Mouse (Mus musculus) lung, embryonic 15.5 days (tissue): ENCODE data around the gene Pacrg. TPM values are rescaled to one million over a fixed set of nuclear protein-coding genes. Genes with fewer than 3 reads are reported as not detected.

Experiments used
- ATAC-seq: fragments of 200-750 bp; cut with Nextera tagmentation; 2 replicates; pipeline ENCODE4 v1.8.0; 2017; ENCODE audit warnings: moderate number of reproducible peaks, borderline replicate concordance; ENCODE audit not compliant: low FRiP score, low TSS enrichment; ENCODE audit errors: extremely low read depth
- H3K27ac ChIP-seq: fragments of 300-500 bp; sonication (generic); 2 replicates; pipeline ENCODE4 v1.5.1; 2015; ENCODE audit warnings: moderate library complexity, mild to moderate bottlenecking, inconsistent platforms
- H3K27me3 ChIP-seq: fragments of 300-500 bp; sonication (generic); 2 replicates; pipeline ENCODE4 v1.6.1; 2015; ENCODE audit warnings: inconsistent platforms
- H3K36me3 ChIP-seq: fragments of 300-500 bp; sonication (generic); 2 replicates; pipeline ENCODE4 v1.6.1; 2015; ENCODE audit warnings: inconsistent platforms
- H3K4me1 ChIP-seq: fragments of 300-500 bp; sonication (generic); 2 replicates; pipeline ENCODE4 v1.6.1; 2015; ENCODE audit warnings: inconsistent platforms
- H3K4me2 ChIP-seq: fragments of 300-500 bp; sonication (generic); 2 replicates; pipeline ENCODE4 v1.6.1; 2015; ENCODE audit warnings: inconsistent platforms, mild to moderate bottlenecking, moderate library complexity
- H3K4me3 ChIP-seq: fragments of 300-500 bp; sonication (generic); 2 replicates; pipeline ENCODE4 v1.5.1; 2015; ENCODE audit warnings: mild to moderate bottlenecking, inconsistent platforms
- H3K9ac ChIP-seq: fragments of 300-500 bp; sonication (generic); 2 replicates; pipeline ENCODE4 v1.6.1; 2015; ENCODE audit warnings: inconsistent platforms
- H3K9me3 ChIP-seq: fragments of 300-500 bp; sonication (generic); 2 replicates; pipeline ENCODE4 v1.6.1; 2016; ENCODE audit warnings: inconsistent platforms
- WGBS: fragments of 180-500 bp; shearing (Covaris S2); methylation state at CpG from one replicate; pipeline ENCODE4 v1.1.7; 2015; 5-methylcytosine and 5-hydroxymethylcytosine counted together
- polyA plus RNA-seq: library from polyadenylated mRNA; unstranded; fragments of >200 nt; fragmentation: Nextera tagmentation; extraction: Ambion mirVana; gene quantifications from 2 replicates; pipeline ENCODE4 v1.2.1, GENCODE M21; 2015

Pacrg gene
- polyA plus RNA-seq, 1 experiment from 2014 or later = 2.7 TPM

DNA sequence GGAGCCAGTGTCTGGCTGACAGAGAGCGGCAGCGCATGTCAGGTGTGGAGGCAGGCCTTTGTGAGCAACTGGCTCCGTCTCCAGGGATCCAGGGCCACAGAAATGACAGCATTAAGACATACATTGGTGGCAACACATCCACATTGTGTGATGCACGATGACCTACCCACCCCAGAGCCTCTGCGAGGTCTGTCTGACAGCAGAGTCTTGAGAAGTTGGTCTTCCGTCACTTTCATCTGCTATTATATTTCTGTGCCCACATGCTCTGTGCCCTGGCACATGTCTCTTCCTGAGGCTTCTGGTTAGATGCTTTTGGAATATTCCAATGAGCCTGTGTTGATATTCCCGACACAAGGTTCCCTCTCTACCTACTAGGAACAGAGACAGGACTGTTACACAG lies 224.5 kb downstream of the Pacrg start:
- Histone ChIP-seq H3K4me2 (no peak overlapping the region), H3K27ac (no peak overlapping the region), H3K9me3 (no peaks in the 10 kb centered on the region), H3K27me3 (no peaks in the 10 kb centered on the region), H3K4me3 (no peak overlapping the region), H3K9ac (no peak overlapping the region), H3K36me3 (no peaks in the 10 kb centered on the region), H3K4me1 (no peaks in the 10 kb centered on the region)
- no peak; the same call in 1 of the 2 replicates for ATAC-seq
- 89% methylated on average over 7 of the region's 7 CpGs for WGBS

DNA sequence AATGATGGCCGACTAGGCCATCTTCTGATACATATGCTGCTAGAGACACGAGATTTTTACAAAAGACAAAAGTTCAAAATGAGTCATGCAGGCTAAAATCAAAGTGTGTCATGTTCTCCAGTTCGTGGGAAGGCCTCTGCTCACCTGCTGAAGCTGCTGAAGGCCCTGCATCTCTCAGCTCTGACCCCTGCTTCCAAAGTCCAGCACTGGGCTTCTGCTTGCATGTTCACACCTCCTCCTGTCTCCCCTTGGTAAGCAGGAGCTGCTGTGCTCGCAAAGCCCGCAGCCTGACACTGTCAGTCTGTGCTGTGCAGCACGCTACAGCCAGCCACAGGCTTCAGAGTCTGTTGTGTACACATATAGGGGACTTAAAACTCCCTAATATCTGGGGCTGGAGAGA lies 225.4 kb downstream of the Pacrg start:
- 65% methylated on average over 6 of the region's 6 CpGs for WGBS
- no peak overlapping the region for H3K9ac ChIP-seq
- H3K4me1 ChIP-seq = no peaks in the 10 kb centered on the region
- H3K4me3 ChIP-seq = no peak overlapping the region
- no peaks in the 10 kb centered on the region for H3K9me3 ChIP-seq
- H3K27me3 ChIP-seq = no peaks in the 10 kb centered on the region
- no peak overlapping the region for H3K27ac ChIP-seq
- no peaks in the 10 kb centered on the region for H3K36me3 ChIP-seq
- no peak for ATAC-seq
- H3K4me2 ChIP-seq = no peak overlapping the region

DNA sequence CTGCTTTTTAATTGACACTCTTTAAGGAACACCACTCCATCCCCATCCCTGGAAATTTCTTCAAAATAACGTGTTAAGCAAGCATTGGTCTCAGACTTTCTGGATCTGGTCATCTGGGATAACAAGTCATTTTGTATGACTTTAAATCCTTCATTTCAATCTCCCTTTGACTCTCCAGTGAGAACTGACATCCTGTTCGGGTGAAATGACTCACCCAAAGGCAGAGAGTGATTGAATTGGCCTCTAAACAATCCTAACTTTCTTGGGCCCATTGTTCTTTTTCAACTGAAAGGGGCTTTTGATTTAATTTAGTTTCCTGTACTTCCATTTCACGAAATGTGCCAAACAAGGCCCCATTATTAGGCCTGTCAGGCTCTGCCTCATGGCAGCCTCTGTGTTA lies 228.5 kb downstream of the Pacrg start:
- Histone ChIP-seq H3K4me2 (no peak overlapping the region), H3K36me3 (no peaks in the 10 kb centered on the region), H3K9ac (no peak overlapping the region), H3K27me3 (no peaks in the 10 kb centered on the region), H3K4me1 (no peaks in the 10 kb centered on the region), H3K9me3 (no peaks in the 10 kb centered on the region), H3K4me3 (no peak overlapping the region), H3K27ac (no peak overlapping the region)
- WGBS = 43% methylated on average over 3 of the region's 3 CpGs
- ATAC-seq = no peak

DNA sequence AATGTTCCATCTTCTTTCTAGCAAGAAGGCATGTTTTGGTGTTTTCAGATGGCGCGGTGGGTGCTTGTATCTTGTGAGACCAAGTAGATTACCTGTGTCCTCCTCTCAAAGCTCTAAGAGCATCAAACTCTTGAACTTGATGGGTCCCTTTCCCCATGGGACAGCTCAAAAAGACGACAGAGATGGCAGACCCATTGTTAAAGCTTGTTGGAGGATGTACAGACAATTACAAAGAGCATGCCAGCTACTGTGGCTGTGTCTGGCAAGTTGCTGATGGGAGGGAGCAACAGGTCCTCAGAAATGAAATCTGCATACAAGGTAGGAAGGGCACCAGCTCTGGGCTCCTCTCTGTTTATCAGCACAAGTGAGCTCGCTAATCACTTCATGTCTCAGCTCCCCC lies 232.0 kb downstream of the Pacrg start:
- H3K36me3 ChIP-seq = no peaks in the 10 kb centered on the region
- no peaks in the 10 kb centered on the region for H3K4me1 ChIP-seq
- H3K9me3 ChIP-seq = no peaks in the 10 kb centered on the region
- 75% methylated on average over 4 of the region's 4 CpGs for WGBS
- ATAC-seq = no peak
- H3K27me3 ChIP-seq = no peaks in the 10 kb centered on the region
- no peak overlapping the region for H3K27ac ChIP-seq
- no peak overlapping the region for H3K4me3 ChIP-seq
- H3K4me2 ChIP-seq = no peak overlapping the region
- no peak overlapping the region for H3K9ac ChIP-seq

DNA sequence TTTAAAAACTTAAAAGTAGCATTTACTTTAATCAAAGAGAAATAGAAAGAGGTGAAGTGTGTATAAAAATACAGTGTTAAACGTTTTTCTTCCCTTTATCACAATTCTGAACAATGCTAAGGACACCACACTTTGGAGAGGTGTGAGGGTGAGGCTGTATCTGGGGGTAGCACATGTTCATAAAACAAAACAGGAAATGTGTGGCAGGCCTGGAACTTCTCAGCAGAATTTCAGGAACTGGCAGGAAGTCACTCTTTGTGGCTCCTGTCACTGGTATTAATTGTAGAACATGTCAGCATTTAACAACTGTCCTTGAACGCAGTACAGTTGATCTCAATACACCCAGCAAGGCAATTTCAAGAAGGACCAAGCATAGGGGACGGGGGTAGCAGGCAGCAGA lies 234.0 kb downstream of the Pacrg start:
- Histone ChIP-seq H3K9ac (no peak overlapping the region), H3K27me3 (no peaks in the 10 kb centered on the region), H3K9me3 (no peaks in the 10 kb centered on the region), H3K4me3 (no peak overlapping the region), H3K4me1 (no peaks in the 10 kb centered on the region), H3K36me3 (no peaks in the 10 kb centered on the region), H3K27ac (no peak overlapping the region), H3K4me2 (no peak overlapping the region)
- WGBS = 46% methylated on average over 3 of the region's 3 CpGs
- ATAC-seq = no peak

DNA sequence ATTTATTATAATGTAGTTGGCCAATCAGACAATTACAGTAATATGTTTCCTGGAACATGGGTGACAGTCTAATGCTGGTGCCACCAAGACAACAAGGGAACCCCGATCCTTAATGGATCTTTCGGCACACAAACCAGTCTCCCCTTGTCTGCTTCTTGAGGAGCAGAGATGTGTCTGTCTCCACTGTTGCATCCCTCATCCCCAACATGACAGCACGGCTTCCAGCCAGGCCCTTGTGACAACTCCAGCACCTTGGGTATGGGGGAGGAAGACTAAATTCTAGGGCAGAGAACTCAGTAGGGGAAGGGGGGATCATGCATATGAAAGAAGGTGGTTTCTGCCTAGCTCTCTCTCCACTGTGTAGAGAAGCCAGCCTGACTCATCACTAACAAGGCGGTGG lies 242.4 kb downstream of the Pacrg start:
- Histone ChIP-seq H3K4me2 (no peak overlapping the region), H3K27ac (no peak overlapping the region), H3K9me3 (no peaks in the 10 kb centered on the region), H3K4me1 (no peaks in the 10 kb centered on the region), H3K36me3 (no peaks in the 10 kb centered on the region), H3K9ac (no peak overlapping the region), H3K4me3 (no peak overlapping the region), H3K27me3 (no peaks in the 10 kb centered on the region)
- ATAC-seq = no peak
- WGBS = 86% methylated on average over 4 of the region's 4 CpGs

DNA sequence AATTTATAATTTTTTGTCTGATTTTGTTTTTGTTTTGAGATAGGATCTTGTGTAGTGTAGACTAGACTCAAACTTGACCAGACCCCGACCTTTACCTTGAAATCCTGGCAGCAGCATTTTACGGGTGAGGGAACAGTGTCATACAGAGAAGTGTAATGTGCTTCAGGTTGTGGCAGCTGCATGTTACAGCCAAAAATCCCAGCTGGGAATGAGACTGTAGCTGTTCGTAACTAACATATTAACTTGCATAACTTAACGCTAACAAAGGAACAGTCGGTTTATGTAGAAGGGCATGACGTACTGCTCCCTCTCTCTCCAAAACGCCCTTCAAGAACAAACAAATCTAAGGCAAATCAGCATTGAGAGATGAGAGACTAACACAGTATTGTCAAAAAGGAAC lies 250.5 kb downstream of the Pacrg start:
- H3K4me3 ChIP-seq = no peak overlapping the region
- H3K4me2 ChIP-seq = no peak overlapping the region
- no peak overlapping the region for H3K9ac ChIP-seq
- H3K4me1 ChIP-seq = no peaks in the 10 kb centered on the region
- no peak for ATAC-seq
- no peaks in the 10 kb centered on the region for H3K27me3 ChIP-seq
- H3K27ac ChIP-seq = no peak overlapping the region
- H3K9me3 ChIP-seq = no peaks in the 10 kb centered on the region
- H3K36me3 ChIP-seq = no peaks in the 10 kb centered on the region
- WGBS = 46% methylated on average over 7 of the region's 7 CpGs

DNA sequence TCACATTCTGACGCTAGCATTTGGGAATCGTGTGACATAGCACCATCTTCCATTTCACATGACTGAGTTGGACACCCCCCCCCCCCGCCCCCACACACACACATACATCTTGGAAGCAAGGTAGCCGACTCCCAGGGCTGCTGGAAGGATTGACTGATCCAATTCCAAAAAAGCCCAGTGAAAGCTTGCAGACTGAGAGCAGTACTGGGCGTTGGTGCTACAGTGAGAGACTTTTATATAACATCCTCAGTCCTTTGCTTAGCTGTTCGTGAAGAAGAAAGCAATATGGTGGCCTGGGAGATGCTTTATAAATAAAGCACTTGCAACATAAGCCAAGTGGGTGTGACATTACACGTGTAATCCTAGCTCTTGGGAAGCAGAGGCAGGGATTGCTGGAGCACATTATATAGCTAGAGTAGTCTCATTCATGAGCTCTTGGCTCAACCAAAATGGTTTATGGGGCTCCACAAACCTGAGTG lies 251.2 kb downstream of the Pacrg start:
- Histone ChIP-seq H3K9ac (no peak overlapping the region), H3K27ac (no peak overlapping the region), H3K27me3 (no peaks in the 10 kb centered on the region), H3K36me3 (no peaks in the 10 kb centered on the region), H3K4me3 (no peak overlapping the region), H3K9me3 (no peaks in the 10 kb centered on the region), H3K4me1 (no peaks in the 10 kb centered on the region), H3K4me2 (no peak overlapping the region)
- no peak for ATAC-seq
- 77% methylated on average over 7 of the region's 7 CpGs for WGBS

DNA sequence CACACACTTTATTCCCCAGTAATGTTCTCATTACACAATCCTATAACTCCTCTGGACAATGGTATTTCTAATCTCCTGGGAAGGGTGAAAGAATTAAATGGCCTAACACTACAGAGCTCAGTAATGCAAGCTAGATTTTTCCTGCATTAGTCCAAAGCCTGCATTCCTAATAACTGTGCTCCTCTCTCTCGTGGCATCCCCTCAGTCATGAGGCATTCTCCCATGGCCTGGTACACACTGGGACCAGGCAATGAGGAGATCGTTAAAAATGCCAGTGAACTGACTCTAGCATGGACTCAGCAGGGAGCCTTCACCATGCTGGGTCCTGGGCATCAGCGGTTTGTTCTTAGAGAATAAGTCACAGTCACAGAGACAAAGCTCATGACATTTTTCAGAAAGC lies 256.8 kb downstream of the Pacrg start:
- no peaks in the 10 kb centered on the region for H3K36me3 ChIP-seq
- H3K4me2 ChIP-seq = no peak overlapping the region
- H3K4me1 ChIP-seq = no peaks in the 10 kb centered on the region
- no peak overlapping the region for H3K27ac ChIP-seq
- H3K4me3 ChIP-seq = no peak overlapping the region
- H3K9me3 ChIP-seq = no peaks in the 10 kb centered on the region
- H3K27me3 ChIP-seq = no peaks in the 10 kb centered on the region
- ATAC-seq = no peak
- no peak overlapping the region for H3K9ac ChIP-seq
- 70% methylated on average over 3 of the region's 3 CpGs for WGBS

DNA sequence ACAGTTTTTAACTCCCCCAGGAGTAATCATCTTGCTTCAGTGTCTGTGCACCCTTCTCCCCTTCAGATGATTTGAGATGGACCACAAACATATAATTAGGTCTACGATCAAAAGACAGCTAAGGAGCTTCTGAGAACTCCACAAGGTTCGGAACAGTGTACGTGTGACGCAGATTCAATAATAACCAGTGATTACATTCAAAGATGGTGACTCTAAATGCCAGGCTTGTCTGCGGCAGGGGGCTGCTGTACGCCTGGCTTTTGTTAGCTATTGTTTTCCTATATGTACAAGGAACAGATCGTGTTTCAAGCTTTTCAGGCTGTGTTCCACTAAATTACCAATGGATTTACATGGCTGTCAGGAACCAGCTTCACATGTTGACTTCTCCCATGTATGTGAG lies 264.8 kb downstream of the Pacrg start:
- no peak for ATAC-seq
- Histone ChIP-seq H3K27me3 (no peaks in the 10 kb centered on the region), H3K9ac (no peak overlapping the region), H3K4me1 (peaks cover 6% of the 10 kb centered on the region; the same call in 1 of the 2 replicates), H3K36me3 (no peaks in the 10 kb centered on the region), H3K27ac (no peak overlapping the region), H3K4me2 (no peak overlapping the region), H3K9me3 (no peaks in the 10 kb centered on the region), H3K4me3 (no peak overlapping the region)
- WGBS = 85% methylated on average over 7 of the region's 7 CpGs

DNA sequence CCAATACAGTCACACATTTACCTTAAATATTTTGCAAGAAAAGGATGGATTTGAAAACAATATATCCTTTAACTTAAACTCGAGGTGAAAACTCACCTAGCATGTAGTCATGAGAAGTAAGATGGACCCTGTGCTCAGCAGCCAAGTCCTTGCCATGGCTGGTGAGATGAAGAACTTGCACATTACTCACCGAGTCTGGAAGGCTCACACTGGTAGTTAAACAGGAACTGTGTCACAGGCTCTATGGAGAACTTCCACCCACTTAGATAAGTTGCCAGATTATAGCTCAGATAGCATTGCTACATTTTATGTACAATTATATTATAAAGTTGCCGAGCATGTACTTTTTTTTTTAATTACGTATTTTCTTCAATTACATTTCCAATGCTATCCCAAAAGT lies 267.7 kb downstream of the Pacrg start:
- H3K36me3 ChIP-seq = no peaks in the 10 kb centered on the region
- H3K27ac ChIP-seq = no peak overlapping the region
- no peaks in the 10 kb centered on the region for H3K9me3 ChIP-seq
- peaks cover 14% of the 10 kb centered on the region; the same call in 1 of the 2 replicates for H3K4me1 ChIP-seq
- WGBS = 83% methylated on average over 4 of the region's 4 CpGs
- no peak overlapping the region for H3K4me3 ChIP-seq
- ATAC-seq = no peak
- H3K9ac ChIP-seq = no peak overlapping the region
- no peaks in the 10 kb centered on the region for H3K27me3 ChIP-seq
- H3K4me2 ChIP-seq = no peak overlapping the region

DNA sequence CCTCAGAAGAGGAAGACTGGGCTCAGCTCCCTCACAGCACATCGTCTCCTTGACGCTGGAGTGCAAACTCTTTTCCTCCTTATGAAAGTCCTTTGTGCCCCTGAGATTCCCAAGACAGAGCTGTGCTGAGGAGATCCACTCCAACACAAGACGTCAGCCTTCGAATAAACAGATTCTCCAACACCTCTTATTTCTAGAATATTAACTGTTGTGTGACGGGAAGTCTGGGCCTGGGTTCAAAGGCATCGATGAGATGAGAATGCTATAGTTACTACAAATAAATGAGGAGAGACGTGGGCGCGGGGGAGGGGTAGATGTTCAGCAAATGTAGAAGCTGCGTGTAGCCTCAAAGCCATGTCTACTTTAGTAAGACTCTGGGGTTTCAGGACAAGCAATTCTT lies 270.8 kb downstream of the Pacrg start:
- Histone ChIP-seq H3K27me3 (no peaks in the 10 kb centered on the region), H3K4me2 (no peak overlapping the region), H3K9me3 (no peaks in the 10 kb centered on the region), H3K4me1 (peaks cover 18% of the 10 kb centered on the region; the same call in 1 of the 2 replicates), H3K4me3 (no peak overlapping the region), H3K9ac (no peak overlapping the region), H3K27ac (peak overlapping the region; percentile 58), H3K36me3 (no peaks in the 10 kb centered on the region)
- 37% methylated on average over 10 of the region's 10 CpGs for whole genome bisulfite sequencing
- peak; percentile 88 for ATAC-seq

DNA sequence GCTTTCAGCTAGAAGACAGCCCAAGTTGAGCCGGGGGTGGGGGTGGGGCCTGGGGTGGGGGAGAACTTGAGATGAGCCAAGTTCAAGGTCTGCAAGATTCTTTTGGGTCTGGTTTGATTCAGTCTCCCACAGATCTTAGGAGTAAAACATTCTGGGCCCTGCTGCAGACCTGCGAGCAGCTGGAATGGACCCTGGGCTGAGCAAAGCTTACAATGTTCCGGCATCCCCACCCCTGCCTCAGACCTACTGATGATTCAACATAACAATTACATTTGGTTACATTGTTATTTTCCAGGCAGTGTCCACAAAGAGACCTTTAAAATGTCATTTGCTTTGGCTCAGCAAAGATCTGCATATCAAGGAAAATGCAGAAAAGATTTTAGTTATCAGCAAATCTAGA lies 272.7 kb downstream of the Pacrg start:
- H3K9me3 ChIP-seq = no peaks in the 10 kb centered on the region
- no peak overlapping the region for H3K4me3 ChIP-seq
- H3K4me1 ChIP-seq = peaks cover 18% of the 10 kb centered on the region; the same call in 1 of the 2 replicates
- no peak overlapping the region for H3K4me2 ChIP-seq
- H3K9ac ChIP-seq = no peak overlapping the region
- no peak overlapping the region for H3K27ac ChIP-seq
- no peak for ATAC-seq
- 87% methylated on average over 3 of the region's 3 CpGs for WGBS
- no peaks in the 10 kb centered on the region for H3K36me3 ChIP-seq
- no peaks in the 10 kb centered on the region for H3K27me3 ChIP-seq
